Mouse (Mus musculus) C2C12 (cell line): ENCODE measurements around the gene Ank. TPM values are rescaled to one million over a fixed set of nuclear protein-coding genes. Genes with fewer than 3 reads are reported as not detected.
A peak's percentile ranks its signal among the peaks of the same experiment; 100 is the strongest.

Source experiments
- H3K27me3 ChIP-seq: one replicate; pipeline ENCODE4 v1.6.1; 2011; ENCODE audit not compliant: control insufficient read depth, insufficient read depth, insufficient read length
- H3K36me3 ChIP-seq: one replicate; pipeline ENCODE4 v1.6.1; 2011; ENCODE audit not compliant: control insufficient read depth, insufficient read depth
- H3K4me3 ChIP-seq: one replicate; pipeline ENCODE4 v1.5.1; 2011; ENCODE audit warnings: mild to moderate bottlenecking, control low read depth; ENCODE audit not compliant: poor library complexity, insufficient read depth, severe bottlenecking
- H3K79me2 ChIP-seq: one replicate; pipeline ENCODE4 v1.6.1; 2011; ENCODE audit not compliant: control insufficient read depth, insufficient read depth
- H3K79me3 ChIP-seq: one replicate; pipeline ENCODE4 v1.6.1; 2011; ENCODE audit warnings: low read depth, control low read depth
- H3ac ChIP-seq: one replicate; pipeline ENCODE3; 2011; ENCODE audit warnings: low read depth; ENCODE audit not compliant: control insufficient read depth, insufficient read length
- CEBPB ChIP-seq: IDR thresholded peaks from one replicate; pipeline ENCODE4 v1.6.1; 2011; ENCODE audit warnings: low read depth, mild to moderate bottlenecking, control low read depth, moderate library complexity
- CTCF ChIP-seq: IDR thresholded peaks from one replicate; pipeline ENCODE4 v1.5.1; 2011; ENCODE audit not compliant: control insufficient read depth, insufficient read depth, insufficient read length
- FOSL1 ChIP-seq: IDR thresholded peaks from one replicate; pipeline ENCODE4 v1.8.0; 2011; ENCODE audit warnings: mild to moderate bottlenecking, low read length; ENCODE audit not compliant: poor library complexity, insufficient read depth, severe bottlenecking
- MAX ChIP-seq: IDR thresholded peaks from one replicate; pipeline ENCODE4 v1.6.1; 2011; ENCODE audit warnings: mild to moderate bottlenecking, control low read depth
- MYOD1 ChIP-seq: IDR thresholded peaks from one replicate; pipeline ENCODE4 v1.6.1; 2011; ENCODE audit warnings: low read depth; ENCODE audit not compliant: control insufficient read depth, insufficient read length
- MYOG ChIP-seq: IDR thresholded peaks from one replicate; pipeline ENCODE4 v1.6.1; 2011; ENCODE audit not compliant: control insufficient read depth, insufficient read length; ENCODE audit errors: extremely low read depth
- USF1 ChIP-seq: IDR thresholded peaks from one replicate; pipeline ENCODE4 v1.6.1; 2011; ENCODE audit warnings: low read depth, mild to moderate bottlenecking, control low read depth, moderate library complexity
- polyA plus RNA-seq: library from polyadenylated mRNA; unstranded; fragments of >200 nt; fragmentation: generic; extraction: Trizol; gene quantifications from one replicate; pipeline ENCODE4 v1.2.1, GENCODE M21; 2012; ENCODE audit warnings: missing spikeins

The Ank gene
- polyA plus RNA-seq, 1 experiment: 292 TPM

DNA sequence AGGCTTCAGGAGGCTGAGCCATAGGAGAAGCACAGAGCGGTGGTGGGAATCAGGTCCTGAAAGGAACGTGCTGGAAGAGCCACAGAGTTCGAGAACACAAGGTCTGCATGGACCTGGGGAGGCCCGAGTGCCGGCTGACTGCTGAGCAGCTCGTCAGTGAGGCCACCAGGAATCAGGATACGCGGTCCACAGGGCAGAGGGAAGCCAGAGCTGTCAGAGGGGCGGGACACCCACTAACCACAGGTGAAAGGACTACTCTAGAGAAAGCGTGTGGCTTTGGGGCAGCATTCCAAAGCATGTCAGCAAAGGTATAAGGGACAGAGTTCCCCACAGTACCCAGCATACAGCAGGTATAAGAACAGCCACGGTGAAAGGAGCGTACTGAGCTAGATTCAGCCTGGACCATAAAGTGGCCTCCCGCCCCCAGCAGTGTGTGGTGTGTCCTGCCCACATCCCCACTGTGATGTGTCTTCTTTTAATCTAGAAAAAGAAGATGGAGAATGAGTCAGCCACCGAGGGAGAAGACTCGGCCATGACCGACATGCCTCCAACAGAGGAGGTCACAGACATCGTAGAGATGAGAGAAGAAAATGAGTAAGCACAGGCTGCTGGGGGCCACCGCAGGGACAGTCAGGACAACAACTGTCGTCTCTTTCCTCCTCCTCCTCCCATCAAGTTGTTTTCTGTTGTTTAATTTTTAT is 126.3 kb downstream of the Ank start:
- Histone ChIP-seq H3K27me3 (no peaks in the 10 kb centered on the region), H3K4me3 (no peak overlapping the region), H3K79me2 (peaks cover 22% of the 10 kb centered on the region), H3K36me3 (peaks cover 99% of the 10 kb centered on the region), H3ac (no peak overlapping the region), H3K79me3 (no peaks in the 10 kb centered on the region)
- no peak for TF ChIP-seq CEBPB

DNA sequence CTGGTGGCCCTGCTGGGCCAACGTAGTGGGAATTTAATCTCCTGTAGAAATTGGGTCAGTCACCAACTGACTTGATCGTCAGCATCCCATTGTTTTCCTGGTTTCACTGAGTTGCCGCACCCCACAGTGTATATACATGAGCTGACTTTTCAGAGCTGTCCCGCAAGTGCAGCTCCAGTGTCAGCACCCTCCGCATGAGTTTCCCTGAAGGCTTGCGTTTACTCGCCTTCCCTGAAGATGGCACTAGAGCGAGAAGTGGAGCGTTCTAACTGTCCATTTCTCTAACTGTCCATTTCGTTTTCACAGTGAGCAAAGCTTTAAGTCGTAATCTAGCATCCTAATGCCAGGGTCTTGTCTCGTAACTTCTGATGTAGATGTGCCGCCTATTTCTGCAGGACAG is 127.2 kb downstream of the Ank start:
- H3K36me3 ChIP-seq: peaks cover 99% of the 10 kb centered on the region

DNA sequence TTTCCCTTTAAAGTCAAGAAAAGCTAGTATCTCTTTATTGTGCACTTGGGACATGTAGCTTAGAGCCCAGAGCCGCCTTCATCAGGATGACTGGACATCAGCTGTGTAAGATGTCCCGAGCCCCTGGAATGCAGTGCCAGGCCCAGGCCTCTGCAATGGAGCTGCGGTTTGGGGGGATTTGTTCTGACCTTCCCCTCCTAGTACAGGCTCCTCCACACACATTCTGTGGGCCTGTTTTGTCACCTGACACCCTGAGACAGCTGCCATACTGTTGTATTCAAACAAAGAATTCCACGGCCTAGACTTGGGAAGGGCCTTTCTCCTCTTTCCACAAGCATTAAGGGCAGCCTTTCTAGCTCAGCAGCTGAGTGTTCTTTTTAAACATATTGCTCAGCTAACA is 128.5 kb downstream of the Ank start:
- Histone ChIP-seq H3K79me2 (peaks cover 19% of the 10 kb centered on the region), H3ac (no peak overlapping the region), H3K27me3 (no peaks in the 10 kb centered on the region), H3K4me3 (no peak overlapping the region), H3K36me3 (peaks cover 99% of the 10 kb centered on the region), H3K79me3 (peaks cover 2% of the 10 kb centered on the region)
- no peak for TF ChIP-seq MAX
- peak; percentile 26 for TF ChIP-seq USF1
- peak; percentile 87 for TF ChIP-seq MYOD1

More for the DNA sequence above, 127.2 kb downstream of the Ank start:
- Histone ChIP-seq H3K4me3 (no peak overlapping the region), H3K79me3 (no peaks in the 10 kb centered on the region), H3K79me2 (peaks cover 24% of the 10 kb centered on the region), H3K27me3 (no peaks in the 10 kb centered on the region), H3ac (no peak overlapping the region)
- TF ChIP-seq CTCF (peak; percentile 8), FOSL1 (no peak)

DNA sequence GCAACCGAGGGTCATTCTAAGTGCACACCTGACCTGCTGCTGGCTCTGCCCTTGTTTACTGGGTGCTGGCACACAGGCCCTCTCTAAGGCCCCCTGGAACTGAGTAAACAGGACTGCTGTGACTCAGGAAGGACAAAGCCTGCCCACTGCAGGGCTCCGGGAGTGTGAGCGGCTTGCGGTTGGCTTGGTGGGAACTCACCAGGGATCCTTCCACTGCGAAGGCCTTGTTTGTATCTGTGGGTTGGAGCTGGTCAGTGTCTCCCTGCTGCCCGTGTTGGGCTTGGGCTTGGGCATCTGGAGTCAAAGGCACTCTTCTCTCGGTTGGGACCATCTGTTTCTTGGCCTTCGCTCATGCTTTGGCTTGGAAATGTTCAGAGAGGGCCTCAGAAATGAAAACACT is 129.1 kb downstream of the Ank start:
- H3K79me3 ChIP-seq: peaks cover 2% of the 10 kb centered on the region
- no peaks in the 10 kb centered on the region for H3K27me3 ChIP-seq
- H3K36me3 ChIP-seq: peaks cover 99% of the 10 kb centered on the region
- H3K4me3 ChIP-seq: no peak overlapping the region
- H3ac ChIP-seq: no peak overlapping the region
- TF ChIP-seq CEBPB: no peak
- TF ChIP-seq USF1: no peak
- no peak for TF ChIP-seq CTCF
- TF ChIP-seq MAX: no peak
- peaks cover 19% of the 10 kb centered on the region for H3K79me2 ChIP-seq

DNA sequence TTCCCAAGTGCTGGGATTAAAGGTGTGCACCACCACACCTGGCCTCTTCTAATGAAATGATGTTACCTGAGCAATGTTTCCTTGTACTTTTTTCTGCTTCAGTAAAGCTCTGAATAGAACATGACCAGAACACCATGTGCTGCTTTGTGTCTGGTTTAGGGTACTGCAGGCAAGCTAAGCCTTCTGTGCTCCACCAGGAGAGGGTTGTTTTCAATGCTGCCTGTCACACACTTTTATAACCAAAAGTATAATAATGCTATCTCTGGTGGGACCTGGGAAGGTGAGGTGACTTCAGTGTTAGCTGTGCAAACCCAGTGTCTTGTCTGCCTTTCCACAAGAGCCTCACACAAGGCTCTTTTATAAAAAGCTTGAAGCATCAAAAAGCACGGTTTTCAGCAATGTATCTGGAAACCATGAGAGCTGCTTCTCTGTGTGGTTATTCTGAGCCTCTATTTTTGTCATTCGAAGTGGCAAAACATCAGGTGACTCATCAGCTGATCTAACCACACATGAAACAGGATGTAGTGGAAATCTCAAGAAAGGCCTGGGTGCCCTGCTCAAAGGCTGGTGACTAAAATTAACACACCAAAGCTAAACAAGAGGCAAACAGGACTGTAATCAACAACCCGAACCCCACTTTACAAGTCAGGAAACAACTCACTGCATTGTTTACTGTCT is 130.1 kb downstream of the Ank start:
- H3ac ChIP-seq: no peak overlapping the region
- H3K27me3 ChIP-seq: no peaks in the 10 kb centered on the region
- no peak overlapping the region for H3K4me3 ChIP-seq
- H3K79me2 ChIP-seq: peaks cover 19% of the 10 kb centered on the region
- TF ChIP-seq CEBPB (no peak), CTCF (no peak), USF1 (peak; percentile 92)
- H3K36me3 ChIP-seq: peaks cover 97% of the 10 kb centered on the region
- peaks cover 2% of the 10 kb centered on the region for H3K79me3 ChIP-seq

DNA sequence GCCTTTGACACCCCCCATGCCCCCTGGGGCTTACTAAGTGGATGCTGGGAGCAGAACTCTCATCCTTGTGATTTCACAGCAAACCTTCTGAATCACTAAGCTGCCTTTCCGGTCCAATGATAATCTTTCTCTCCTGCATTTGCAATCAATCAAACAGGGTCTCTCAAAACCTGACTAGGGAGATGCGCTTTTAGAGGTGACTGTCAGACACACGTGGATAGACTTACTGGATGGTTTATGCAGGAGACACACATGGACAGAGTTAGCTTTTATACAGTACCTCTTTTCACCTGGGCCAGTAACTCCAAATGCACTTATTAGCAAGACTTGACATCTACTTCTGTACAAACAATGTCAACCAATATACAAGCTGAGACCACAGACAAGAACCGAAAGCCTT is 131.0 kb downstream of the Ank start:
- Histone ChIP-seq H3ac (no peak overlapping the region), H3K4me3 (no peak overlapping the region), H3K36me3 (peaks cover 93% of the 10 kb centered on the region), H3K79me2 (peaks cover 25% of the 10 kb centered on the region), H3K79me3 (peaks cover 2% of the 10 kb centered on the region), H3K27me3 (no peaks in the 10 kb centered on the region)
- TF ChIP-seq FOSL1: no peak
- no peak for TF ChIP-seq USF1
- no peak for TF ChIP-seq CEBPB
- TF ChIP-seq MYOG: no peak
- TF ChIP-seq MAX: no peak
- TF ChIP-seq MYOD1: no peak
- TF ChIP-seq CTCF: no peak
